Mouse (Mus musculus) heart, adult 11 months (tissue): ENCODE measurements around the gene Fpr3.
"Not testable (repeated sequence)": the region's sequence is repeated elsewhere in the genome, so short reads cannot be mapped to it uniquely, and the experiment has no call there.

Experiments used
- DNase-seq: peaks from one replicate; pipeline ENCODE4 v3.0.0; 2022

The Fpr3 gene

GRCm38 (mm10) chr17:17883840-17884239, 3.8 kb upstream of the Fpr3 start, which contains the start of gene Fpr1:
Fpr1 (minus strand) TSS chr17:17883940.
- DNase-seq = peak; percentile 15

DNA sequence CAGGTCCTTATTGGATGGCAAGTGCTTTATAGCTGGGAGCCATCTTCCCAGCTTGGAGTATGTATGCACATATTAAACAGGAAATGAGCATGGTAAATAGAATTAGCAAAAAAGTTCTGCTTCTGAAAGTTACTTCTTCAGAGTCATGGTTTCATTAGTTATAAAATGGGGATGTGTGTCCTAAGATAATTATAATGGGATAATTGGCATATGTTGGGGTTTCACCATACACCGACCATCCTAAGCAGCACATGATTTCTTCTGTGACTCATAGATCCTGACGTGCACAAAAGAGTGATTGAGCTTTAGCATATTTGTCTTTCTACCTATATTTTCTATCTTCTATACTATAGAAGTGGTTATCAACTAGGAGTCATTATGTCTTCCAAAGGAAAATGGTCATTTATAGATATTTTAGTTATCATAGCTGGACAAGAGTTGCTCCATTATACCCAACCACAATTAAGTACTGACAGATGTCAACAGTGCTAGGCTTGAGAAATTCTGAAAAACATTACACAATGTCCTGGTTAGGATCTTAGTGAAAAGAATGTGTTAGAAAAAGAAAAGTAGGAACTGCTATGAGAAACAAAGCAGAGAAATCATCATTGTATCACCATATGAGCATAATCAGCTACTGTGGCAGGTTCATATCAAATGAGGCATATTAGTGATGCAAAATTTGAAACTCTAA, 2.2 kb downstream of the Fpr3 start:
- DNase-seq = peak; percentile 15

DNA sequence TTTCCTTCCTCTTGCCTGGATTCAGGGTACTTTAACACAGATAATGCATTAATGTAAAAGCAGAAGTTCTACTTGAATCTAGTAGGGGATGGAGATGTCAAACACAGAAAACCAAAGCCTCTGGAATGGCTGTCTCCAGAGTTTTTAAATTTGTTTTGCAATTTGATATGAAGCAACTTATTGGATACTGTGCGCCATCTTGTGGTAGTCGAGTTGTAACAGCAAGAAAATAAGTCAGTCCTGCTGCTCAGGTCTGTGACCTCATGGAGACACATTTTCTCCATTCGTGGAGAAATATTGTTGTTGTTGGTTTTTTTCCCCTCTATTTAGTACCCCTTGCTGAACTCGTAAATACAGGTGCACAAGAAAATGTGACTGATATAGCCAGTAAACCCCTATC, 8.4 kb downstream of the Fpr3 start:
- no peak for DNase-seq

- no peak for DNase-seq
Observed at GRCm38 (mm10) chr17:17899268-17899667, 11.6 kb downstream of the Fpr3 start.

DNA sequence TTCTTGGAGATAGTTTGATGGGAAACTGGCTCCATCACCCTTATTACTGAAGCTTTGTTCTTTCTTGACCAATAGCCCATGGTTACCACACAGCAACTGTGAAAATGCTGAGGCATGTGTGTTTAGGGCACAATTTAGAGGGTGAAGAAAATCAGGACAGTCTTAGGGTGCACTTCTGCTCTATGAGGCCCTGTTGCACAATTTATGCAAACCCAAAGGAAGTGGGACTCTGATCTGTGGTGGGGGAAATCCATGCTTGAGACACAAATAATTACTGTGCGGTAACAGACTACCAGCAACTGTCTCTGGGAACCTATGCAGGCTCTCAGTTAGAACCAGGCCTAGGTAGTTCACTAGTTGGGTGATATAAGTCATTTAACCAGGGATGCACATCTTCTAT, 13.1 kb downstream of the Fpr3 start:
- DNase-seq = peak; percentile 91

GRCm38 (mm10) chr17:17909636-17910421, 22.2 kb downstream of the Fpr3 start:
- peak; percentile 99 for DNase-seq

DNA sequence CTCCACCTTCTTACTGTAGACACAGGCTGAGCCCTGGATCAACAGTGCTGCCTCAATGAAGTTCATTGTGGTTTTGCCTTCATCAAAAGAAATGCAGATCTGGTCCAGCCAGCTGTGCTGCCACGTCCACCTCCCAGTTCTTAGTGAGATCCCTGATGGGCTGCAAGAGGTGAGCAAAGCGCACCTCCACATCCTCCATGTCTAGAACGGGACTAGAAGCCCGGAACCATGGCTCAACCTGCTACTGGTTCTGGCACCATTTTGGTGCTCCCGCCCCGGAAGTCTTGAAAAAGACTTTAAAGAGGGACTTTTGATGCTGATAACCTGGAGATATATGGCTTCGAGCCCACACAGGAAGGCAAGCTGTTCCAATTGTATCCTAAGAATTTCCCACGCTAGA, 25.0 kb downstream of the Fpr3 start:
- not testable (repeated sequence) for DNase-seq

GRCm38 (mm10) chr17:17917376-17917775, 29.7 kb downstream of the Fpr3 start:
- no peak for DNase-seq

DNA sequence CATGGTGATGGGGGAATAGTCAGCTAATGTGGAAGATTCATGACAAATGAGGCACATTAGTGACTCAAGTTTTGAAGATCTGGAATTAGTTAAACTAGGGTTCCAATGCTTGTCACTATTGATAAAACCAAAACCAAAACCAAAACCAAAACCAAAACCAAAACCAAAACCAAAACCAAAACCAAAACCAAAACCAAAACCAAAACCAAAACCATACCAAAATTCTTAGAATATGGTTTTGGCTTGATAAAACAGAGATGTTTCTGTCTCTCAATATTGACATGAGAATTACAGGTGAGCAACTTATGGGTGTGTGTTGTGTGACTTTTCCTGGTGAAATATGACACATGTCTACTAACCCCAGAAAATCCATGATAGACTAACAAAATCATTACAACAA, 30.1 kb downstream of the Fpr3 start:
- DNase-seq = no peak

DNA sequence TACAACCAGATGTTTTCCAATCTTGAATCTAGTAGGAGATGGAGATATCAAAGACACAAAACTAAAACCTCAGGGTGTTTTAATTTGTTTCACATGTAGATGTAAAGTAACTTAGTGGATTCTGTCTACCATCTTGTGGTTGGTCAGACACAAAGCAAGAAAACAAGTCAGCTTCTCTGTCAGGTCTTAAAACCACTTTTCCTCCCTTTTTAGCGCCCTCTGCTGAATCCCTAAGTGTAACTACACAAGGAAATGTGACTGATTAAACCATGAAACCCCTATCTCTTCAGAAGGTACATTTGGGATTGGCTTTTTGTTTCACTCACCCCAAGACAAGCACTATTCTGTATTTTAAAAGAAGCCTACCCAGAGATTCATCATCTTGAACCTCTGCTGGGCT, 85.8 kb downstream of the Fpr3 start:
- DNase-seq = no peak

DNA sequence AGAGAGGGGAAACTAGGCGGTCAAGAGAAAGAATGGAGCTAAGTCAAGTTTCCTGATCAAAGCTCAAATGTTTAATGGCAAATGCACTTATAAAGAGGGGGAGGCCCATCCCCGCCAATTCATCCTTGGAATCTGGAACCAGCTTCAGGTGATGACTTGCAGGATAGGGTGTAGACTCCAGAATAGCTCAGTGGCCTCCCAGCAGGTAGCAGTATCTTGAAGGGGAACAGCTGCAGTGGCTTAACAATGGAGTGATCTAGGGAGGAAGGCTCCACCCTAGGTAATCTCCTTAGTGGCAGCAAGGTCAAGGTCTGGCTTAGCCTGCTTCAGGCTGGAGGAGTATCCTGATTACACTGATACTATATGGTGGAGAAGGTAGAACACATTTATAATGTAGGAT, 93.6 kb downstream of the Fpr3 start:
- not testable (repeated sequence) for DNase-seq

DNA sequence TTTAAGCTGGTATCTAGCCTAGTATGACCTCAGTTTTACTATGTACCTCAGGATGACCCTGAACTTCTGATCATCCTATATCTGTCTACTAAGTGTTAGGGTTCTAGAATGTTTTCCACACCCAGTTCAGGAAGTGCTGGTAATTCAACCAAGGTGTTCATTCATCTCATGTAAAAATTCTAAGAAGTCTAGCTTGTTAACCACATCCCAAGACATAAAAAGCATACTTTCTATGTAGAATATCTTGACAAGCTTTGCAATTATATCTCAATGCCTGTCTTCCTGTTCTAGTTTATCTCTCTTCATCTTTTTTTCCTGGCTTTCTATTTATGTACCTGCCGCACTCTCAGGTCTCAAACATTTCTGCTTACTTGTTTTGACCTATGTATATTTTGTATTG, 117.1 kb downstream of the Fpr3 start:
- no peak for DNase-seq
